Mouse (Mus musculus) regulatory T cell (primary cell): ENCODE results near the gene Rhox2e.
"Not testable (repeated sequence)": the region's sequence is repeated elsewhere in the genome, so short reads cannot be mapped to it uniquely, and the experiment has no call there.

ENCODE experiments used
- in situ Hi-C: fragments of 300-600 bp; cut with MboI, MseI; formaldehyde crosslinking; loops from one replicate; pipeline ENCODE4 v1.15.1; 2025; ENCODE audit warnings: high pct_unique_total_duplicates

The Rhox2e gene

DNA sequence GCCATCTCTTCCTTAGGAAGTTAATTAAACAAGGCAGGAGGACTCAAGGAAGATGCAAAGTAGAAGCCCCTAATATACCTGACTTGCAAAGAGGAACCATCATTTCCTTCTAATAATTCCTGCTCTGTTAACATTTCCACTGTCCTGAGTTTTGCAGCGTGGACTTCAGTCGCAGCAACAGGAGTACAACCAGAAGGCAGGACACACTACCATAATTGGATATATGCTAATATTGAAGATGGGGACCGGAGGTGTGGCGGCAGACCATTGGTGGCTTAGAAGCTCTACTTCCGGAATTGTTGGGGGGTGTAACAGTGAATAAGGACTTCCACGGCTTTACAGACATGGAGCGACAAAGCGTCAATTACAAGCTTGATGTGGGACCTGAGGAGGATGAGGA lies at the start of gene Rhox2e:
Gene Rhox2e (plus strand): TSS at position 301 of the 400 bp plus-strand sequence.
- in situ Hi-C loops = loop anchor here (10.0 kb wide), 1 partner anchor 285 kb away; the partner anchor contains the start of genes Rhox2a and Rhox3a

DNA sequence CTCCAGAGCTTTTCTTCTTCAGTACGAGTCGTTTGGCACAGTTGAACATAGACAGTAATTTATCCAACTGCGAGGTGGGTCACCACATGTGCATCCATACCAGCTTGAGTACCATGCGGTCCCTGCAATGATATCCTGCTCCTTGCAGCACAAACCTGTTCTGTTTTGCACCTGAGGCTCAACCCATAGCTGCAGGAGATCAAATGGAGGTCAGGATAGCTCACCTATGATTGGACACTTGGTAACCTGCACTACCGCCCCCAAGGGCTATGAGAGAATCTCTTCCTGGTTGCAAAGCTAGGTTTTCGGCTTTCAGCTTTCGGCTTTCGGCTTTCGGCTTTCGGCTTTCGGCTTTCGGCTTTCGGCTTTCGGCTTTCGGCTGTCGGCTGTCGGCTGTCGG lies 16.2 kb upstream of the Rhox2e start, which contains the start of gene Rhox4d:
Gene Rhox4d (plus strand): TSS at position 301 of the 400 bp plus-strand sequence.
- in situ Hi-C loops = not testable (repeated sequence)

DNA sequence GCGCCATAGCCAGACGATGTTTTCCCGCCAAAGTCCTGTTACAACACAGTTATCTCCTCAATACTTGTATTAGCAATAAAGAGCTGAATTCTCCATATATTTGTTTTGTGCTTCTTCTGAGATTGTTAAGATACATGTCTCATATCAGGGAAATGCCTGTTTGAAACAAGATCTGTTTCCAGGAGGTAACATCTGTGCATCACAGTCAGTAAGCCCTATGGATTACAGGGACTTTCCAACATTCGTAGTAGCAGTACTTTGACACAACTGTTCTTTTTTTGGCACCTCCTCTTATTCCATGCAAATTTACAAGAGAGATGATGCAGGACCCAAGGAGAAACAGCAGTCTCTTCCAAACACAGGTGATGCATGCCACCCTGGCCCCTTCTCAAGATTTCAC lies 11.5 kb downstream of the Rhox2e start, which contains the start of gene Rhox3e:
Gene Rhox3e (plus strand): TSS at position 301 of the 400 bp plus-strand sequence.
- in situ Hi-C loops = loop anchor here (5.0 kb wide), 1 partner anchor 36 kb away; no protein-coding TSS in a partner anchor

DNA sequence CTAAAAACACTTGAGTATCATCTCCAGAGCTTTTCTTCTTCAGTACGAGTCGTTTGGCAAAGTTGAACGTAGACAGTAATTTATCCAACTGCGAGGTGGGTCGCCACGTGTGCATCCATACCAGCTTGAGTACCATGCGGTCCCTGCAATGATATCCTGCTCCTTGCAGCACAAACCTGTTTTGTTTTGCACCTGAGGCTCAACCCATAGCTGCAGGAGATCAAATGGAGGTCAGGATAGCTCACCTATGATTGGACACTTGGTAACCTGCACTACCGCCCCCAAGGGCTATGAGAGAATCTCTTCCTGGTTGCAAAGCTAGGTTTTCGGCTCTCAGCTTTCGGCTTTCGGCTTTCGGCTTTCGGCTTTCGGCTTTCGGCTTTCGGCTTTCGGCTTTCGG lies 26.9 kb downstream of the Rhox2e start, which contains the start of gene Rhox4e:
Gene Rhox4e (plus strand): TSS at position 301 of the 400 bp plus-strand sequence.
- in situ Hi-C loops = not testable (repeated sequence)

DNA sequence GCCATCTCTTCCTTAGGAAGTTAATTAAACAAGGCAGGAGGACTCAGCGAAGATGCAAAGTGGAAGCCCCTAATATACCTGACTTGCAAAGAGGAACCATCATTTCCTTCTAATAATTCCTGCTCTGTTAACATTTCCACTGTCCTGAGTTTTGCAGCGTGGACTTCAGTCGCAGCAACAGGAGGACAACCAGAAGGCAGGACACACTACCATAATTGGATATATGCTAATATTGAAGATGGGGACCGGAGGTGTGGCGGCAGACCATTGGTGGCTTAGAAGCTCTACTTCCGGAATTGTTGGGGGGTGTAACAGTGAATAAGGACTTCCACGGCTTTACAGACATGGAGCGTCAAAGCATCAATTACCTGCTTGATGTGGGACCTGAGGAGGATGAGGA lies 40.9 kb downstream of the Rhox2e start, which contains the start of gene Rhox2f:
Gene Rhox2f (plus strand): TSS at position 301 of the 400 bp plus-strand sequence.
- in situ Hi-C loops = not testable (repeated sequence)

DNA sequence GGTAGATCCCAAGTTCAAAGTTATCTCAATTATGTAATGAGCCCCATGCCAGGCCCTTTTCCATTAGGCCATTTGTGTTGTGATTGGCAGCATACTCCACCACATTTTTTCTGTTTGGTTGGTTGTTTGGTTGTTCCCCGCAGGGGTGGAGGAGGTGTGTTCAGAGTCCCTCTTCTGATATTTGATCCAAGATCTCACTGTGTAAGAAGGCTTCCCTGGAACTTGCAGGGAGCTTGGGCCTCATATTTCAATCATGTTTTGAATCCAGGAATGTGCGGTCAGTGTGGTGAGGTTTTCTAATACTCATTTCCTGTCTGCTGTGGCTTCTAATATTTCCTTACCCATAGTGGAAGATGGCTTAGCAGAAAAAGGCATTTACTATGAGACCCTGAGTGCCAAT lies 42.4 kb downstream of the Rhox2e start:
- in situ Hi-C loops = not testable (repeated sequence)

DNA sequence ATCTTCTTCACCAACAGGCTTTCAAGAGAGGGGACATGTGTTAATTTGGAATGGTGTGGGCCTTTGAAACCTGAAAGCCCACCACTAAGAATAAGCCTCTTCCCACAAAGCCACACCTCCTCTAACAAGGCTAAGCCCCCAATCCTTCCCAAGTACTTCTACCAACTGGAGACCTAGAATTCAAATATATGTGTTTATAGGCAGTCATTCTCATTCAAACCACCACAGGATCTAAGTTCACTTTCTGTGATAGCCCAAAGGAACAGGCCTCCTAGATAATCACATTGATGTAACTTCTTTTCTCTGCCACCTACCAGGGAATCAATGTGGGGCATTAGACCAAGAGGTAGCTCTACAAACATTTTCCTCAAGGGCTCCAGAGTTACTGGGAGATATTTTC lies 50.4 kb downstream of the Rhox2e start, which contains the start of gene Rhox3f:
Gene Rhox3f (plus strand): TSS at position 301 of the 400 bp plus-strand sequence.
- in situ Hi-C loops = not testable (repeated sequence)
